Mouse (Mus musculus): ENCODE results near the gene Fbxw11. TPM values are rescaled to one million over a fixed set of nuclear protein-coding genes. Genes with fewer than 3 reads are reported as not detected.
A peak's percentile ranks its signal among the peaks of the same experiment; 100 is the strongest.

The Fbxw11 gene
- polyA plus RNA-seq, 1 experiment from 2014 or later: 61.7 TPM

GRCm38 (mm10) chr11:32627900-32628299, 14.6 kb upstream of the Fbxw11 start:
- no peaks in the 10 kb centered on the region for H3K4me1 ChIP-seq
- no peak for ATAC-seq (ENCODE audit: insufficient read depth, low FRiP score, low read depth)
- H3K9ac ChIP-seq: no peak overlapping the region
- no peaks in the 10 kb centered on the region for H3K36me3 ChIP-seq
- H3K4me3 ChIP-seq (replicated peaks): no peak overlapping the region
- 78% methylated on average over 6 of the region's 6 CpGs for WGBS
- H3K27ac ChIP-seq: no peak overlapping the region
- no peaks in the 10 kb centered on the region for H3K9me3 ChIP-seq
- H3K27me3 ChIP-seq (replicated peaks): 0 out of 2 replicates have a peak, but pooled peaks cover 3% of the 10 kb centered on the region
- H3K4me2 ChIP-seq: no peak overlapping the region

- ATAC-seq (ENCODE audit: insufficient read depth, low FRiP score, low read depth): no peak
- Histone ChIP-seq H3K27me3 (replicated peaks) (0 out of 2 replicates have a peak, but pooled peaks cover 3% of the 10 kb centered on the region), H3K9ac (no peak overlapping the region), H3K9me3 (no peaks in the 10 kb centered on the region), H3K27ac (no peak overlapping the region), H3K4me3 (replicated peaks) (no peak overlapping the region), H3K36me3 (no peaks in the 10 kb centered on the region), H3K4me1 (no peaks in the 10 kb centered on the region), H3K4me2 (no peak overlapping the region)
- WGBS: 62% methylated on average over 4 of the region's 4 CpGs
Measured at GRCm38 (mm10) chr11:32629713-32630211, 12.8 kb upstream of the Fbxw11 start.

GRCm38 (mm10) chr11:32632671-32633070, 9.9 kb upstream of the Fbxw11 start:
- no peak overlapping the region for H3K4me2 ChIP-seq
- 0 out of 2 replicates have a peak, but pooled peaks cover 3% of the 10 kb centered on the region for H3K27me3 ChIP-seq (replicated peaks)
- H3K9me3 ChIP-seq: no peaks in the 10 kb centered on the region
- no peak overlapping the region for H3K27ac ChIP-seq
- 92% methylated on average over 5 of the region's 5 CpGs for WGBS
- ATAC-seq (ENCODE audit: insufficient read depth, low FRiP score, low read depth): no peak
- no peaks in the 10 kb centered on the region for H3K4me1 ChIP-seq
- no peaks in the 10 kb centered on the region for H3K36me3 ChIP-seq
- H3K4me3 ChIP-seq (replicated peaks): no peak overlapping the region
- H3K9ac ChIP-seq: no peak overlapping the region

DNA sequence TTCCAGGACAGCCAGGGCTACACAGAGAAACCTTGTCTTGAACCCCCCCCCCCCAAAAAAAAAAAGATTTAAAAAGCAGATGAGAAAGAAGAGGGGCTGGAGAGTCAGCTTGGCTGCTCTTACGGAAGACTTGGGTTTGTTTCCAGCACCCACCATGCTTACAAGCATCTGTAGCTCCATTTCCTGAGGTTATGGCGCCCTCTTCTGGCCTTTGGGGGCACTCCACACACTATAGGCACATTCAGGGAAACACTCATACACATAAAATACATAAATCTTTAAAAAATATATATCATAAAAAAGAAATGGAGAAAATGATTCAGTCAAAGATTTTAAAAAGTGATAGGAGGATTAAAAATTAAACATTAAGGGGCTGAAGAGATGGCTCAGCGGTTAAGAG, 9.0 kb upstream of the Fbxw11 start:
- Histone ChIP-seq H3K36me3 (no peaks in the 10 kb centered on the region), H3K4me3 (replicated peaks) (no peak overlapping the region), H3K4me2 (no peak overlapping the region), H3K27me3 (replicated peaks) (no peaks in the 10 kb centered on the region), H3K4me1 (no peaks in the 10 kb centered on the region), H3K9me3 (no peaks in the 10 kb centered on the region), H3K9ac (no peak overlapping the region), H3K27ac (no peak overlapping the region)
- ATAC-seq (ENCODE audit: insufficient read depth, low FRiP score, low read depth): no peak
- 70% methylated on average over 3 of the region's 3 CpGs for WGBS

GRCm38 (mm10) chr11:32634143-32634542, 8.4 kb upstream of the Fbxw11 start:
- Histone ChIP-seq H3K27me3 (replicated peaks) (no peaks in the 10 kb centered on the region), H3K9ac (no peak overlapping the region), H3K4me3 (replicated peaks) (no peak overlapping the region), H3K4me2 (no peak overlapping the region), H3K36me3 (no peaks in the 10 kb centered on the region), H3K27ac (peak overlapping the region; percentile 16; the same call in 1 of the 2 replicates), H3K4me1 (no peaks in the 10 kb centered on the region), H3K9me3 (no peaks in the 10 kb centered on the region)
- 0 out of 2 replicates have a peak, but pooled peaks have one; percentile 31 for ATAC-seq (ENCODE audit: insufficient read depth, low FRiP score, low read depth)
- WGBS: 41% methylated on average over 2 of the region's 2 CpGs

- Histone ChIP-seq H3K4me2 (no peak overlapping the region), H3K4me1 (no peaks in the 10 kb centered on the region), H3K27me3 (replicated peaks) (no peaks in the 10 kb centered on the region), H3K4me3 (replicated peaks) (no peak overlapping the region), H3K9ac (no peak overlapping the region), H3K27ac (no peak overlapping the region), H3K9me3 (no peaks in the 10 kb centered on the region), H3K36me3 (no peaks in the 10 kb centered on the region)
- WGBS: 40% methylated on average over 2 of the region's 2 CpGs
- no peak for ATAC-seq (ENCODE audit: insufficient read depth, low FRiP score, low read depth)
Measured at GRCm38 (mm10) chr11:32634842-32635241, 7.7 kb upstream of the Fbxw11 start.

DNA sequence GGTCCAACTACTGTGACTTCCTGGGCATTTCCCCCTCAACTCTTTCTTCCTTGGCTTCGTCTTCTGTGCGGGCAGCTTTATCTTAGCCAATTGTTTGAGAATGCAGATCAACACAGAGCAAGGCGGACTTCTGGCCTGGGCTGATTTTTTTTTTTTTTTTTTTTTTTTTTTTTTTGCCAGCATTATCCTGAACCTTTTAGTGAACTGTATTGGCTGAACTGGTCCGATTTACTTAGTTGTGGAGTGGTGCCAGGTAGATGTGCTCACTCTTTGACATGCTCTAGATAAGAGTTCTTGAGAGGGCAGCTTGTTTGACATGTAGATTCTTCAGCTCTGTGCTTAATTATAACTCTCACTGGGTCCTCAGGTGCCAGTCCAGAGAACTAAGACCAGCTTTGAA, 6.2 kb upstream of the Fbxw11 start:
- no peaks in the 10 kb centered on the region for H3K36me3 ChIP-seq
- no peak overlapping the region for H3K4me3 ChIP-seq (replicated peaks)
- no peak overlapping the region for H3K9ac ChIP-seq
- H3K27me3 ChIP-seq (replicated peaks): no peaks in the 10 kb centered on the region
- H3K27ac ChIP-seq: no peak overlapping the region
- H3K9me3 ChIP-seq: no peaks in the 10 kb centered on the region
- ATAC-seq (ENCODE audit: insufficient read depth, low FRiP score, low read depth): peak; percentile 18; the same call in 1 of the 2 replicates
- no peak overlapping the region for H3K4me2 ChIP-seq
- WGBS: 46% methylated on average over 4 of the region's 4 CpGs
- no peaks in the 10 kb centered on the region for H3K4me1 ChIP-seq

DNA sequence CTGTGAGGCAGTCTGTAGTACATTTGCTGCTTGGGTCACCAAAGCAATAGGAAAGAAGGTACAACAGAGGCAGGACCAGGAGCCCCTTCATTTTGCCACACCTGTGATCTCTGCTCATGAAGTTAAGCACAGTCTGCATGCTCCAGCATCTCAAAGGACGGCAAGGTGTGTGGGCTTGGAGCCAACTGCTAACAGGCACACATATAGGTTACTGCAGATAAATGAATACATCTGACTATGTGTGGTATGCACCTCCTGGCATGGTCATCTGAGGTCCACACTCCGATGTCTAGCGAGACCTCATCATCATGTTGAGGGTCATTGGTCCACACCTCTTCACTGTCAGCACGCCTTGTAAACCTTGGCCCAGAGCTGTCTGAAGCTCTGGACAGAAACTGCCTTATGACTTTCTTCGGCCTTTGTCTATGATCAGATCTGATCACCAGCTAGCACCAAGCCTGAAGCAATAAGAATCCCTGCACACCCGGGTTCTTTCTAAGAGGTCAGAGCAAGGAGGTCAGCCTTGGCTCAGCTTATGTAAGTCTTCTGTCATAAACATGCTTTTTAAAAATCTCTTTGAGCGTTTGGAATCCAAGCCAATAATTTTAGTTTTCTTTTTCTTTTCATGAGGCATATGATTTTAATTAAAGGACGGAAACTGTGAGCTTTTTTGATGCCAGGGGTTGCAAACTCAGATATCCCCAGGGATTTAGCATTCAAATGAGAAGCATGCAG, 3.8 kb upstream of the Fbxw11 start:
- H3K36me3 ChIP-seq: no peaks in the 10 kb centered on the region
- no peaks in the 10 kb centered on the region for H3K27me3 ChIP-seq (replicated peaks)
- H3K27ac ChIP-seq: no peak overlapping the region
- H3K4me1 ChIP-seq: 0 out of 2 replicates have a peak, but pooled peaks cover 4% of the 10 kb centered on the region
- H3K4me3 ChIP-seq (replicated peaks): no peak overlapping the region
- 80% methylated on average over 8 of the region's 8 CpGs for WGBS
- H3K9me3 ChIP-seq: no peaks in the 10 kb centered on the region
- H3K4me2 ChIP-seq: no peak overlapping the region
- no peak for ATAC-seq (ENCODE audit: insufficient read depth, low FRiP score, low read depth)
- no peak overlapping the region for H3K9ac ChIP-seq

DNA sequence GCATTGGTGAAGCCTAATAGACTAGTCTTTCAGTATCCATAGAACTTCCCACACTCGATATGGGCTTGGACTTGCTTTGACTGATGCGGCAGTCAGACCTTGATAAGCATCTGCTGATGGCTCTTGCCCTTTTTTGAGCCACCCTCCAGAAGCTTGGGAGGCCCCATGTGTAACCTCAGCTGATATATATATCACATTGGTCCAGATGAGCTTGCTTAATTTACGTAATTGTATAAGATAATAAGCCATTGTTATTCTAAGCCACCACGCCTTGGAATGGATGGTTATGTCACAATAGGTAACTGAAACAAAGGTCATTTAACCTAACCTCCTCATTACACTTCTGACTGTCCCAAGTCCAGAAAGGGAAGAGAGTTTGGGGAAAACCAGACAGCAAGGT, 1.9 kb upstream of the Fbxw11 start:
- ATAC-seq (ENCODE audit: insufficient read depth, low FRiP score, low read depth): no peak
- H3K9ac ChIP-seq: no peak overlapping the region
- H3K27ac ChIP-seq: no peak overlapping the region
- H3K9me3 ChIP-seq: no peaks in the 10 kb centered on the region
- peak overlapping the region; percentile 71; the same call in 1 of the 2 replicates for H3K4me2 ChIP-seq
- H3K4me1 ChIP-seq: peaks cover 9% of the 10 kb centered on the region; the same call in 1 of the 2 replicates
- no peak overlapping the region for H3K4me3 ChIP-seq (replicated peaks)
- WGBS: 82% methylated on average over 4 of the region's 4 CpGs
- H3K27me3 ChIP-seq (replicated peaks): no peaks in the 10 kb centered on the region
- no peaks in the 10 kb centered on the region for H3K36me3 ChIP-seq

DNA sequence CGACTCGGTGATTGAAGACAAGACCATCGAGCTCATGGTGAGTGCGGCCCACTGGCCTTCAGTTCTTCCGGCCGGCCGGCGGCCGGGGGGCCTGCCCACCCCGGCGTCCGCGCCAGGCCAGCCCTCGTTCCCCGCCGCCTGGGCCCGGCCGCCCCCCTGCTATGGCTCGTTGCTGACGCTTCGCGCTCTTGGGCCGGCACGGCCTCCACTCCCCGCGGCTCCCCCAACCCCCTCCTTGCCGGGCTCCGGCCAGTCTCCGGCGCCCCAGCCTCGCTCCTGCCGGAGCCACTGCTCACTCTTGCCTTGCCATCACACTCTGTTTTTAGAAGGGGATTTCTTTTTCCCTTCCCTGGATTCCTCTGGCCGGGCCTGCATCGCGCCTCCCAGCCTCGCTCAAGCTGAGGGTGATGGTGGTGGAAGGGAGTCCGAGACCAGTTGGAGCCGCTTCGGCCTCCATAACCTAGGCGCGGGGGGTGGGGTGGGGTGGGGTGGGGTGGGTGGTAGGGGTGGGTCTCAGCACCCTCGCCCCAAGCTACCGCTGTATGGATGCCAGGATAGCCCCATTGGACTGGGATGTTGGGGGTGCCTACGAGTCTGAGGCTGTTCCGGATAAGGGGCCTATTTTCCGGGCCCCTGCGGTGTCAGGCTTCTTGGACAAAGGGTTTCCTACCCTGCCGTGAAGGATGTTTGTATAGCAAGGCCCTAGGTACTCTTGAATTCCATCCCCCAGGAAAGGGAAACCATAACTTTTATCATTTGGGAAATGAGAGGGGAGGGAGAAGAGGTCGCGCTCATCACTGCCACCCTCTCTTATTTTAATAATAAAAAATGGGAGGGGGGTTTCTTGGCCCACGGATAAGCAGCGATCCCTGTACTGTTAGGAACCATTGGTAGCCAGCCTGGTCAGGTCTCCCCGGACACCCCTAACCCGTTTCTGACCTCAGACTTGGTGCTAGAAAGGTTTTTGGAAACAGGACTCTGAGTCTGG, 669 bp downstream of the Fbxw11 start:
- Histone ChIP-seq H3K4me2 (peak overlapping the region; percentile 71), H3K9me3 (no peaks in the 10 kb centered on the region), H3K27ac (peak overlapping the region; percentile 99), H3K27me3 (replicated peaks) (no peaks in the 10 kb centered on the region), H3K4me1 (peaks cover 9% of the 10 kb centered on the region; the same call in 1 of the 2 replicates), H3K36me3 (no peaks in the 10 kb centered on the region), H3K9ac (peak overlapping the region; percentile 98), H3K4me3 (replicated peaks) (peak overlapping the region; percentile 92)
- under 1% methylated on average over 51 of the region's 54 CpGs for WGBS
- peak; percentile 54 for ATAC-seq (ENCODE audit: insufficient read depth, low FRiP score, low read depth)

GRCm38 (mm10) chr11:32644010-32644409, 1.5 kb downstream of the Fbxw11 start:
- Histone ChIP-seq H3K27ac (peak overlapping the region; percentile 99; the same call in 1 of the 2 replicates), H3K4me3 (replicated peaks) (peak overlapping the region; percentile 92), H3K4me1 (peaks cover 9% of the 10 kb centered on the region; the same call in 1 of the 2 replicates), H3K4me2 (peak overlapping the region; percentile 71), H3K9me3 (no peaks in the 10 kb centered on the region), H3K27me3 (replicated peaks) (no peaks in the 10 kb centered on the region), H3K36me3 (no peaks in the 10 kb centered on the region), H3K9ac (peak overlapping the region; percentile 98; the same call in 1 of the 2 replicates)
- WGBS: 21% methylated on average over 3 of the region's 3 CpGs
- ATAC-seq (ENCODE audit: insufficient read depth, low FRiP score, low read depth): no peak

All from stomach, embryonic 15.5 days (tissue).